Mouse (Mus musculus) midbrain, embryonic 13.5 days (tissue): ENCODE results near the gene Sidt2. TPM values are rescaled to one million over a fixed set of nuclear protein-coding genes. Genes with fewer than 3 reads are reported as not detected.

ENCODE experiments used
- ATAC-seq: fragments of 200-750 bp; cut with Nextera tagmentation; 2 replicates; pipeline ENCODE4 v1.8.0; 2017; ENCODE audit warnings: mild to moderate bottlenecking, moderate TSS enrichment, moderate library complexity
- H3K27ac ChIP-seq: fragments of 300-500 bp; sonication (generic); 2 replicates; pipeline ENCODE4 v1.5.1; 2015; ENCODE audit warnings: inconsistent platforms, mild to moderate bottlenecking, moderate library complexity
- H3K27me3 ChIP-seq: fragments of 300-500 bp; sonication (generic); 2 replicates; pipeline ENCODE4 v1.6.1; 2015; ENCODE audit warnings: mild to moderate bottlenecking, inconsistent platforms
- H3K36me3 ChIP-seq: fragments of 300-500 bp; sonication (generic); 2 replicates; pipeline ENCODE4 v1.6.1; 2015; ENCODE audit warnings: mild to moderate bottlenecking, inconsistent platforms
- H3K4me1 ChIP-seq: fragments of 300-500 bp; sonication (generic); replicated peaks from 2 replicates; pipeline ENCODE4 v1.6.1; 2015; ENCODE audit warnings: inconsistent platforms
- H3K4me2 ChIP-seq: fragments of 300-500 bp; sonication (generic); replicated peaks from 2 replicates; pipeline ENCODE4 v1.6.1; 2015; ENCODE audit warnings: moderate library complexity, mild to moderate bottlenecking, inconsistent platforms
- H3K4me3 ChIP-seq: fragments of 300-500 bp; sonication (generic); replicated peaks from 2 replicates; pipeline ENCODE4 v1.5.1; 2015; ENCODE audit warnings: mild to moderate bottlenecking, inconsistent platforms
- H3K9ac ChIP-seq: fragments of 300-500 bp; sonication (generic); replicated peaks from 2 replicates; pipeline ENCODE4 v1.6.1; 2015; ENCODE audit warnings: mild to moderate bottlenecking, inconsistent platforms
- H3K9me3 ChIP-seq: fragments of 300-500 bp; sonication (generic); 2 replicates; pipeline ENCODE4 v1.6.1; 2016; ENCODE audit warnings: mild to moderate bottlenecking, inconsistent platforms
- whole genome bisulfite sequencing: fragments of 180-500 bp; shearing (Covaris S2); methylation state at CpG from one replicate; pipeline ENCODE4 v1.1.7; 2015; 5-methylcytosine and 5-hydroxymethylcytosine counted together
- microRNA-seq: library from miRNA; unstranded; fragments of <30 nt; microRNA quantifications from one replicate; pipeline ENCODE4, GENCODE M21; 2016
- polyA plus RNA-seq: library from polyadenylated mRNA; unstranded; fragments of >200 nt; fragmentation: Nextera tagmentation; extraction: Ambion mirVana; gene quantifications from 2 replicates; pipeline ENCODE4 v1.2.1, GENCODE M21; 2015

Sidt2 gene
- polyA plus RNA-seq, 1 experiment from 2014 or later, result 32.7 TPM

DNA sequence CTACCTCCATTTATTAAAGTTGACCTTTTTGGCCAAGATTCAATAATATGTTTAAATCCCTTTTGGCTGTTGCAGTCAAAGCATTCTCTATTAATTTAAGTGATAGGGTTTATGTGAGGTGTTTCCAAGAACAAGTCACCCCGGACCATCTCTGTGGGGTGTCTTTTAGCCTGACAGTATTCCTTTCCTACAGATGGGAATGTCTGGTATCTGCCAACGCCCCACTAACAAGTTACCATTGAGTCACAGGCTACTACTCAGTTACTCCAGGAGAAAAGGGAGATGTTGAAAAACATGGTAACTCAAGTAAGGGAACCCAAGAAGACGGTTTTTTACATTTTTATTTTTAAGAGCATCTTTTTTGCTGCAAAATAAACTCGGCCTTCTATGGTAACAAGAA, 49.9 kb downstream of the Sidt2 start:
- peak overlapping the region; percentile 95 for H3K9ac ChIP-seq
- H3K27ac ChIP-seq, result peak overlapping the region; percentile 97; the same call in 1 of the 2 replicates
- peak overlapping the region; percentile 86 for H3K4me3 ChIP-seq
- no peak for ATAC-seq
- whole genome bisulfite sequencing, result 61% methylated on average over 4 of the region's 4 CpGs
- no peaks in the 10 kb centered on the region for H3K27me3 ChIP-seq
- H3K4me2 ChIP-seq, result peak overlapping the region; percentile 69
- peaks cover 33% of the 10 kb centered on the region for H3K4me1 ChIP-seq
- no peaks in the 10 kb centered on the region for H3K9me3 ChIP-seq
- peaks cover 45% of the 10 kb centered on the region for H3K36me3 ChIP-seq

DNA sequence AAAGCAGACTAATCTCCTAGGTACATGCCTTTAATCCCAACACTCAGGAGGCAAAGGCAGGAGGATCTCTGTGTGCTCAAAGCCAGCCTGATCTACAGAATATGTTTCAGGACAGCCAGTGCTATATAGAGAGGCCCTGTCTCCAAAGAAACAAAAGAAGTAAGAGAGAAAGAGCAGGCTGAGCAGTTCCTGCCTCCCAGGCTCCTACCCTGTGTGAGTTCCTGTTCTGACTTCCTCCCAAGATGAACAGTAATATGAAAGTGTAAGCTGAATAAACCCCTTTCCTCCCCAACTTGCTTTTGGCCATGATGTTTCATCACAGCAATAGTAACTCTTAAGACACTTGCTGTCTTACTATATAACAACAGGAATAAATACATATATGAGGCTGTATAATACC, 61.4 kb downstream of the Sidt2 start:
- H3K4me1 ChIP-seq, result no peaks in the 10 kb centered on the region
- no peak overlapping the region for H3K4me3 ChIP-seq
- no peak overlapping the region for H3K9ac ChIP-seq
- H3K9me3 ChIP-seq, result no peaks in the 10 kb centered on the region
- H3K36me3 ChIP-seq, result peaks cover 92% of the 10 kb centered on the region
- H3K4me2 ChIP-seq, result no peak overlapping the region
- H3K27ac ChIP-seq, result no peak overlapping the region
- H3K27me3 ChIP-seq, result no peaks in the 10 kb centered on the region
- no peak for ATAC-seq

Small RNAs within 50 kb of the gene (microRNA-seq; reads per million reads assigned to microRNA genes)
- not detected for gene Mir7087

Other genes starting within 250 kb of the Sidt2 start
- gene Cep164, start 126.6 kb downstream of the Sidt2 start, polyA plus RNA-seq, result 14.9 and 15.5 TPM in 2 replicates
- 47.0 and 50.6 TPM in 2 replicates for gene Bace1, start 116.7 kb downstream of the Sidt2 start, polyA plus RNA-seq
- 26.4 and 27.7 TPM in 2 replicates for gene Pcsk7, start 48.8 kb downstream of the Sidt2 start, polyA plus RNA-seq
- gene Rnf214, start 48.3 kb downstream of the Sidt2 start, polyA plus RNA-seq, result 114 and 119 TPM in 2 replicates
- 5.0 and 5.5 TPM in 2 replicates for gene Tagln, start 19.2 kb downstream of the Sidt2 start, polyA plus RNA-seq
- gene Pafah1b2, start 57.4 kb upstream of the Sidt2 start, polyA plus RNA-seq, result 303 and 305 TPM in 2 replicates
- gene Sik3, start 57.6 kb upstream of the Sidt2 start, polyA plus RNA-seq, result 5.7 and 6.7 TPM in 2 replicates